Mouse (Mus musculus) embryonic fibroblast, embryonic 13.5 days (primary cell): Measurements from ENCODE around the gene Bpgm. TPM values are rescaled to one million over a fixed set of nuclear protein-coding genes. Genes with fewer than 3 reads are reported as not detected.

Experiments used
- H3K27ac ChIP-seq: 2 replicates; pipeline ENCODE4 v1.5.1; 2012; ENCODE audit warnings: low read length, control low read depth, inconsistent platforms; ENCODE audit not compliant: insufficient read depth
- H3K4me1 ChIP-seq: 2 replicates; pipeline ENCODE4 v1.6.1; 2011; ENCODE audit warnings: low read length; ENCODE audit not compliant: control insufficient read depth, insufficient read depth
- H3K4me3 ChIP-seq: 2 replicates; pipeline ENCODE4 v1.5.1; 2011; ENCODE audit warnings: mild to moderate bottlenecking, control low read depth, low read length; ENCODE audit not compliant: insufficient read depth
- CTCF ChIP-seq: IDR thresholded peaks from 2 replicates; pipeline ENCODE4 v1.5.1; 2011; ENCODE audit warnings: mild to moderate bottlenecking, control low read depth, low read length, moderate library complexity, borderline replicate concordance; ENCODE audit not compliant: insufficient read depth
- POLR2A ChIP-seq: IDR thresholded peaks from 2 replicates; pipeline ENCODE4 v1.6.1; 2011; ENCODE audit warnings: low read depth, mild to moderate bottlenecking, control low read depth, low read length, moderate library complexity
- polyA plus RNA-seq: library from polyadenylated mRNA; stranded (reverse); fragments of >200 nt; gene quantifications from 2 replicates; pipeline ENCODE4 v1.2.4, GENCODE M21; 2011; ENCODE audit warnings: low read depth; ENCODE audit not compliant: missing spikeins, insufficient read length

Bpgm gene
- polyA plus RNA-seq: 36.7 and 40.9 TPM in 2 replicates

DNA sequence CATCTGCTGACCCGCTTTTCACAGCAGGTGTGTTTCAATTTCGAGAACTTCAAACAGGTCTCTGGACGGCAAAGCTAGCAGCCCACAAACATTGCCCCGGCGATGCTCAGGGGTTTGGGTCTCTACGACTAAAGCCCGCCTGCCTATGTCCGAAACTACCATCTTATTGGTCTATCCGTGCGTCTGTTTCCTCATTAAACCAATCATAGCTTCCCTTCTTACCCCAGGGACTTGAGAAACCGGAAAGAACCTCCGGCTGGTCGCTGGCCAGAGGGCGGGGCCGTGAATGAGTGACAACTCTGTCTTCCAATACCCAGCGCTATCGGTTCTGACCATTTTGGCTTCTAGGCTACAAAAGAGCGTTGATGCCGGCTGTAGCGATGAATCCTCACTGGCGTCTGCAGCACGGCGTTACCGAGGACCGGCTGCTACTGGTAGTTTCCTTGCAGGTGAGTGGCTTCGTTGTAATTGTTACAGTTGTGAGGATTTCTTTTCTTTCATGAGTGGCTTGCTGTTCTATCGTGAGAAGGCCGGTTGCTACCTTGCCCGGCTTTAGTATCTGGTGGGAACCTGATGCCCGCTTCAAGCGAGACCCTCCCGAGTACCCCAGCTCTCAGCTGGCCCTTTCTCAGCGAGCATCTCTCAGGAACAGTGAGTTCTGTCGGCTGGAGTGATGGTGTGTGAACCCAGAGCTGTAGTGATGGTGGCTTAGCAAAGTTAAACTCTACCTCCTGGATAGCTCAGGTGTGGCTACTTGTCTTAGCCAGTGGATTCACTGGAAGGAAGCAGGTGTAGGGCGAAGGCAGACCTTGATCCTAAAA is at the start of gene Bpgm:
Bpgm (plus strand) TSS at position 234 of the 821 bp plus-strand sequence.
- H3K4me3 ChIP-seq: peak within 1 kb of the TSS; percentile 82
- H3K4me1 ChIP-seq: peaks cover 14% of the 10 kb centered on the region
- 0 out of 2 replicates have a peak within 1 kb of the TSS, but pooled peaks have one; percentile 37 for H3K27ac ChIP-seq
- TF ChIP-seq CTCF (no peak), POLR2A (peak; percentile 93)

DNA sequence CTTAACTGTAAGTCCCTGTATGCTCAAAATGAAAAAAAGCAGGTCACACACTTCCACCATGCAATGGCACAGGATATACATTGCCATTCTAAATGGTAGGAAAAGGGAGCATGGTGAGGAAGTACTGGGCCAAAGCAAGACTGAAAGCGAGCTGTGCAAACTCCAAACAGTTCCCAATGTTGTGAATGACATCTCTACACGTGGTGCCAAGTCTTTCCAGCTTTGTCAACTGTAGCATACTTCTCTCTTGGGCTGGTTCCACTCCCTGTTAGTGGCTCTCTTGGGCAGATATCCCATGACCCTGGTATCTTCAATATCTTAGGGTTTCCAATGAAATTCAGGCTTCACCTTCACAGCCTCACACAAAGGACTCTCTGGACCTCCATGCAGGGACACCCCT is 37.0 kb upstream of the Bpgm start:
- TF ChIP-seq CTCF (no peak), POLR2A (no peak)
- Histone ChIP-seq H3K4me3 (no peak overlapping the region), H3K4me1 (peaks cover 3% of the 10 kb centered on the region), H3K27ac (no peak overlapping the region)

DNA sequence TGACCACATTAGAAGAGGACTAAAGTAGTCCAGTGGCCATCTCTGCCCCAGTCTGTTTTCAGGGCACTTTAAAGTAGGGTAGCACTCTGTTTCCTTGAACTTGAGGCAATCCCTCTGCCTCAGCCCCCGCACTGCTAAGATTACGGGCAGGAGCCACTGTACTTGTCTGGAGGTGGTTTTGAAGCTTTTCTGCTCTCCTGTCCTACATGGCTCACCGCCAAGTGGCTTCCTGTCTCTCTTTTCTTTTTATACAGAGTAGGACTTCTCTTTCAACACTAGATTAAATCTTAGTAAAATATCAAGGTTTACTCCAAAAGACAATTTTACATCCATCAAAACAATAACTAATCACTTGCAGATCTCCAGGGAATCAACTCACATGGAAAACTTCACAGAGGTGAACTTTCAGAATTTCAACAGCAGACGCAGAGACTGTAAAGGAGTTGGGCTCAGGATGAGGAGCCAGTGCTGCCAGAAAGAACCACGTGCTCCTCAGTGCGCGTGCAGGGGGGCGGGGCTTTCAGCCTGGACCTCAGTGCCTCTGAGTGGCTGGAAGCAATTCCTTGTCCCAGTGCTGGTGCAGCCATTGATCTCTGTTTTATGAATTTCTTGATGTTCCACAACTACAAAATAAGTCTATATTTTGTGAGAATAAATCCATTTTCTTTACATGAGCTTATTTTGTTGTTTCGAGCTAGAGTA is 34.3 kb upstream of the Bpgm start:
- H3K4me3 ChIP-seq: no peak overlapping the region
- H3K4me1 ChIP-seq: peaks cover 3% of the 10 kb centered on the region
- no peak overlapping the region for H3K27ac ChIP-seq
- TF ChIP-seq CTCF (no peak), POLR2A (no peak)

DNA sequence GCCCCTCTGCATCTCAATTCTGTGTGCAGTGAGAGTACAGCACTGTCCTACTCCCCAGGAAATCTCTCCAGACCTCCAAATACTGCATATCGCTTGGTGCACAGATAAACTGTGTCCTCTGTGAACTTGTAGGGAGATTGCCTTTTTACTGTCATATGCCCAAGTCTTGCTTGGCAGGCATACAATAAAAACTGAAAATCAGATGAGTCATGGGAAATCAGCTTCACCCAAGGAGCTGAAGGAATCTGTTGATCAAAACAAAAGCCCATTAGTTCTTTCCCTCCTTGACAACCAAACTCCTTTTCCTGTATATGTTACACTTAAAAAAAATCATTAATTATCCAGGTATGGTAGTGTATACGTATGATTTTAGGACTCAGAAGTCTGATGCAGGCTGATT is 32.2 kb upstream of the Bpgm start:
- no peak overlapping the region for H3K4me3 ChIP-seq
- H3K4me1 ChIP-seq: peaks cover 3% of the 10 kb centered on the region
- H3K27ac ChIP-seq: no peak overlapping the region
- TF ChIP-seq CTCF (no peak), POLR2A (no peak)

DNA sequence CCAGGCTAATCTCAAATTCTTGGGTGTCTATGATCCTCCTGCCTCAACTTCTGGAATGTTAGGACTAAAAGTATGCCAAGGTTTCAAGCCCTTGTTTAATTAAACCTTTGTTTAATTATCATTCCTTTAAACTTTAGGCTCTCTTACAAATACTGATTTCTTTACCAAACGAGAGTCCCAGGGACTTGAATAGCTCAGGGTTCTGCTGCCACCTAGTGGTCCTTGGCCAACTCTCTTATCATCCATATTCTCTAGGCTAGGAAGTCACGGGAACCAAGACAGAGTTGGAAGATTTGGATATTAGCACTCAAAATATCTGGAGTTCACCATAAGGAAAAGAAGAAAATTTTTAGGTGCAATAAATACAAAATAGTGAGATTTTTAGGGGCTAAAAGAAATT is 28.0 kb upstream of the Bpgm start:
- TF ChIP-seq POLR2A: no peak
- peak; percentile 28; the same call in 1 of the 2 replicates for TF ChIP-seq CTCF
- Histone ChIP-seq H3K4me3 (no peak overlapping the region), H3K4me1 (peaks cover 3% of the 10 kb centered on the region), H3K27ac (no peak overlapping the region)

DNA sequence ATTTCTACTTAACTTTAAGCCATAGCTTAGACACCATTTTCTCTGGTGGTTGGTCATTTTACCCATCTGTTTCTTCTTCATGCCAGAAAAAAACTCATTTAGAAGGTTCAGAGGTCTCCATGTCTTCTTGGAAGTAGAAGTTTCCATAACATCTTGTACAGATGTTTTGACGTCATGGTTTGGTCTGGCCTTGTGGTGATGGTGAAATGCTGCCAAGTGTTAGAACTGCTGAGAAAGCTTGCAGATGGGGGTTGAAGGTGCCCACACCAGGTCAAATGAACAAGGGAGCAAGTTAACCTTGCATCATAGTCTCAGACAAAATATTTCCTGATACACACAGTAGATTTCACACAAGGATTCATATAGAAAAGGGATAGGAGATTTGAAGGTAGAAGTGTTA is 27.3 kb upstream of the Bpgm start:
- Histone ChIP-seq H3K4me1 (peaks cover 2% of the 10 kb centered on the region), H3K27ac (no peak overlapping the region), H3K4me3 (no peak overlapping the region)
- TF ChIP-seq CTCF (no peak), POLR2A (no peak)

DNA sequence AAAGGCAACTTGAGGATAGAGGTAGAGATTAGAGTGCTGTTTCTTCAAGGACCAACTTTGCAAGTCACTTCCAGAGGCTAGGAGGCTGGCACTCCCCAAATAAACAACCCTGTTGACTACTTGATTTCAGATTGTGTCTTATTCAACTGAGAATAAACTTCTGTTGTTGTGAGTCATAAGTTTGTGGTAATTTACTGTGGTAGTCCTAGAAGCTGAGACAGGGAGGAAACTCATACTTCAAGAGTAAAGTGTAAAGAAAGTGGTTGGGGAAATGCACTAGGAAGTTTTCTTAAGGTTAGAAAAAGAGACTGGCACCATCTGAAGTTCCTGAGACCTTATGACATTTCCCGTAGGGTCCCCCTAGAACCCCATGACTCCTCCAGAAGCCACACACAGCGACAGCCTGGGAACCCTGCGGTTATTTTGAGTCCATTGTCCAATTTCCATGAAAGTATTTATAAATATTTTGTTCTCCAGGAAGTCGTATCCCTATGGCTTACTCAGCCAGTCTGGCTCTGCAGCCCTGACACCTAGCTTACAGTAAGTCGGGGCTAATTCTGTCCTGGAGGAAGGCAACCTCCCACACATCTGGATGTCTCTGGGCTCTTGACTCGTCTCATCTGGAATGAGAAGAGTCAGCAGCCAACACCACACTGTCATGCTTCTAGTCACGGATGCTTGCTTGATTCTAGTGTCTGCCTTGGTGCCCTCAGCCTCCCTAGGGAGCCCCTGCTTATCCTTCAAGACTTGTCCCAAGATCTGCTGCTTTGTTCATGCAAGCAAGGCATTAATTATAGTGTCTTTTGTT is 22.8 kb upstream of the Bpgm start:
- Histone ChIP-seq H3K27ac (peak overlapping the region; percentile 63), H3K4me1 (peaks cover 10% of the 10 kb centered on the region; the same call in 1 of the 2 replicates), H3K4me3 (no peak overlapping the region)
- no peak for TF ChIP-seq CTCF
- TF ChIP-seq POLR2A: no peak

DNA sequence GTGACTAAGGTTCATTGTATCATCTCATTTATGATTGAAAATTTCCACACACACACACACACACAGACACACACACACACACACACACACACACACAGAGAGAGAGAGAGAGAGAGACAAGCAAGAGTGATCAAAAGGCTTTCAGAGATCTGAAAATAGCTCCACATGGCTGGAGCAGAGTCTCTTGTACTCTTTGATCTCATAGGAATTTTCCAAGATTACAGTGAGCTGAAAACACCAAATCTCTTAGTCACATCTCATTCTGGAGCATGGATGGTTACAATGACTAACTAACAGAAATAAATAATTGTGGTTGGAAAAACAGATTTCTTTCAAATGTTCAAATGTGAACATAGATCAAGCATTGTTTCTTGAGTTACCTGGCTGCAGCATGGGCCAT is 16.6 kb upstream of the Bpgm start:
- no peak overlapping the region for H3K4me3 ChIP-seq
- no peak for TF ChIP-seq POLR2A
- H3K27ac ChIP-seq: peak overlapping the region; percentile 52; the same call in 1 of the 2 replicates
- H3K4me1 ChIP-seq: peaks cover 4% of the 10 kb centered on the region; the same call in 1 of the 2 replicates

DNA sequence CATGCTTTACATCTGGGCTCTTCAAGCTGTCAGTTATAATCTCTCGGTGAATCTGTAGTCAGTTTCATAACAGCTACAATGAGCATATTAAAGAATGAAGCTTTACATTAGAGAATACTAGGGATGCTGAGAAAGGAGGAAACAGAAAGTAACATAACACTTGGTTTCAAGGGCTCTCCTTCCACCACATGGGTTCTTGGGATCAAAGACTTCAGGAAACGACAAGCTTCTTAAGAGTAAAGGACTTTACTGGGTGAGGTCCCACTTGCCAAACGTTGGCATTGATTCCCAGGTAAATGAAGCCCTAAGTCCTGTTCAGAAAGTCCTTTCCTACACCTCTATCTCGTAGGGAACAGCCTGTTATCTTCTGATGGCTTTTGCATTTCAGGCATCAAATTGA is 15.4 kb upstream of the Bpgm start:
- no peak overlapping the region for H3K27ac ChIP-seq
- TF ChIP-seq POLR2A (no peak), CTCF (no peak)
- no peak overlapping the region for H3K4me3 ChIP-seq
- no peaks in the 10 kb centered on the region; the same call in 1 of the 2 replicates for H3K4me1 ChIP-seq
